Mouse (Mus musculus) urinary bladder, postnatal 36 days (tissue): Measurements from ENCODE around the gene Tbc1d30.

ENCODE experiments used
- DNase-seq, 2 experiments: peaks; one replicate each; pipeline ENCODE4 v3.0.0; 2022; ENCODE audit warnings: low spot score in 2 of 2, mixed read lengths in 1 of 2

Gene Tbc1d30

GRCm38 (mm10) chr10:121314186-121314585 lies 36.9 kb downstream of the Tbc1d30 start:
- DNase-seq = no peak

DNA sequence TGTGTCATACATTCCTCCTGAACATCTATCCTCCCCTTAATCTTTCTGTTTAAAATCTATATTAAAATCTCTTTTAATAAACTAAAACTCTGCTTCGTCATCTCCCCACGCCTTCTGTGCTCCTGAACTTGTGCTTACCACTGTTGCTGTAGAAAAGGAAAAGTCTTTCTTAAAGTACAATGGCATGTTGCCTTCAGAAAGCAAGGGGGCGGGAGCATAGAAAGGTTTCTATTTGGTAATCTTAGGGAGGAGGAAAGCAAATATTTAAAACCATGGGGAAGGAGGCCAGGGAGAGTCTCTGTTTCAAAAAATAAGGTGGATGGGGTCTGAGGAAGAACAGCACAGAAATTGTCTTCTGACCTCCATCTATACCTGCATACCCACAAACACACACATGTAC lies 38.0 kb downstream of the Tbc1d30 start:
- no peak for DNase-seq

GRCm38 (mm10) chr10:121310511-121311221 lies 40.4 kb downstream of the Tbc1d30 start:
- peak; percentile 26 to 52 for DNase-seq

GRCm38 (mm10) chr10:121309801-121310510 lies 41.1 kb downstream of the Tbc1d30 start:
- no peak for DNase-seq

GRCm38 (mm10) chr10:121309123-121309655 lies 41.9 kb downstream of the Tbc1d30 start:
- no peak for DNase-seq

GRCm38 (mm10) chr10:121305441-121305840 lies 45.6 kb downstream of the Tbc1d30 start:
- DNase-seq = no peak

DNA sequence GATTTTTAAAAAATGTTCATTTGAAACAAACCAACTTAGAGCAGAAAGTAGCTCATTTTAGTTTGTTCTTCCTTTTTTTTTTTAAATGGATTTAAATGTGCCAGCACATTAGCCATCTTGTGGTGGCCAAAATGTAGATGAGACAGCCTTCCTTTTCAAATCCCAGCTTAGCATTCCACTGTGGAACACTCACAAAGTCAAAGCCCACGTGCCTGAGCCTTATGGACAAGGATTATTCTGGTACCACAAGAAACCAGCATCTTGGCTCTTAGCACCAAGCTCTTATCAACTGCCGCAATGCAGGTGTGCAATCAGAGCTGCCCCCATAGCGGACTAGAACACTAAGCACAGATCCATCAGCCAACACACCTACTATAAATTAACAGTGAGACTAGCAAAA lies 47.5 kb downstream of the Tbc1d30 start:
- no peak for DNase-seq

DNA sequence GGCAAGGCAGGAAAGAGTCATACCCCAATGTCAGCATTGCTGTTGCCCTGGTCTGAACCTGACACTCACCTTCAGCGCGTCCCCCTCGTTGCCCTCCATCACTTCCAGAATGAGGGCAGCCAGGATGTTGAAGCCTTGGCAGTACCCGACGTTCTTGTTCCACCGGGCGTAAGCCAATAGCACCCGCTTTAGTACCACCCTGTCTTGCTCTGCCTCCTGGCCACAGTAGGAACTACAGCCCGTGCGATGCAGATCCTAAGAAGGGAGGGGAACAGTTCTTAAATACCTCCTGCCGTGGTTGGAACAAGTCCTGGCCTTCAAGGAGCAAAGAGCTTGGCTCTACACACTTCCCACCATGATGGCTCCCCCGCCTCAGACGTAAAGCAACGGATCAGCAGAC lies 49.2 kb downstream of the Tbc1d30 start:
- no peak for DNase-seq

GRCm38 (mm10) chr10:121300659-121301058 lies 50.4 kb downstream of the Tbc1d30 start:
- DNase-seq = no peak

DNA sequence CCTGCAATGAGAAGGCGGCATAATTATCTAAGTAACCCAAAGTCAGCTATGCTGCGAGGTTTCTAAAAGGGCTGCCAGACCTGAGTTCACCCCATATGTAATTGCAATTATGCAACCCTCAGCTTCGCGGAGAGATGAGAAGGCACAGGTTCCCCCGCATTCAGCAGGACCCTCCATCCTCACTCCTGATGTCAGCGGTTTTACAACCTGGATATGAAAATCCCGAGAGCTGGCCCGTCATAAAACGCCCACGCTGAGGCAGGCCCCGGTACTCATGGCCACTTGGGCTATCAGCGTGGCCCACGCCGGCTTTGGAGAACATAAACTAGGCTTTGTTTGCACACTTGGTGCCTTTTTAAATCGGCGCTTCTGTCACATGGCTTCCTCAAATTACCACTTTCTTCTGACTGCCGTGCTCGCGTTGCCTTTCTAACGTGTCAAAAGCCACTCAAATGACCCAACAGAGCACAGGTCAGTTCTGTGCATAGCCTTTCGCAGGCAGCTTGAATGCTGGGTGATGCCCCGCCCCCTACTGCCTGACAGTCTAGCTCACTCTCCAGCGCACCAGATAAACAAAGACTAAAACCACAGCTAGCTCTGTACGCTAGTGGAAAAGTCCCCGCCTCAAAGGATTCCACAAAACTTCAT lies 53.9 kb downstream of the Tbc1d30 start:
- DNase-seq = peak; percentile 20 to 40

DNA sequence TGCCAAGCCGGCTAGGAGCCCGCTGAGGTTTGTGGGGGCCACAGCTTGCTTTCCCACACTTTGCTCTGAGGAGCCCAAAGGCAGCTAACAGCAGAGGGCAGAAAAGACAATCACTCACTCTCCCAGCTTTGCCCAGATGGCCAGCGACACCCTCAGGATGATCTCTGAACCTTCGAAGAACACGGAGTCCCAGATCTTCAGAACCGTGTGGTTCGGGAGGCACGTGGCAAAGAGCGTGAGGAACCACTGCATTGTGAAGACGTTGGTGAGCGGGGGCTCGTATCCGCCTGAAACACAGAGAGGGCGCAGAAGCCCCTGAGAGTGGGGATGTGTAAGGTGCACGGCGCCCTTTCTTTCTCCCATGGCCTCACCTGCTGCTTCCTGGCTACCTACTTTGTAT lies 56.6 kb downstream of the Tbc1d30 start:
- no peak for DNase-seq

DNA sequence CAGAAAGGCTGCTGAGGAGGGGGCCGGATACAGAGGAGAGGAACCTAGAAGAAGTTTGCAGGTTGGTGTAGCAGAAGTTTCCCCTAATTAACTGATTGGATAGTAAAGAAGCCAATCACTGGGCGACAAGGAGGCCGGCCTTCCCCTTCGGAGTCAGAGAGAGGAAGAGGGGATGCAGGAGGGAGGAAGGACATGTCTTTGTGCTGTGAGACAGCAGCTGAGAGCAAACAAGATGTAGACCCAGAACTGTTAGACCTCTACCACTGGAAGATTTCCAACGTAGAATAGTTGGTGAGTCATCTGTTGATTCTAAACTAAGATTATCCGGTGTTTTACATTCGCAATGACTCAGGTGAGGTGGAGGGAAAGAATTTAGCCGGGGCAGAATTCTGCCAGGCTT lies 57.2 kb downstream of the Tbc1d30 start:
- DNase-seq = peak in 1 of 2 experiments; percentile 20

- DNase-seq = no peak
Observed at GRCm38 (mm10) chr10:121291272-121291917, 59.7 kb downstream of the Tbc1d30 start.

DNA sequence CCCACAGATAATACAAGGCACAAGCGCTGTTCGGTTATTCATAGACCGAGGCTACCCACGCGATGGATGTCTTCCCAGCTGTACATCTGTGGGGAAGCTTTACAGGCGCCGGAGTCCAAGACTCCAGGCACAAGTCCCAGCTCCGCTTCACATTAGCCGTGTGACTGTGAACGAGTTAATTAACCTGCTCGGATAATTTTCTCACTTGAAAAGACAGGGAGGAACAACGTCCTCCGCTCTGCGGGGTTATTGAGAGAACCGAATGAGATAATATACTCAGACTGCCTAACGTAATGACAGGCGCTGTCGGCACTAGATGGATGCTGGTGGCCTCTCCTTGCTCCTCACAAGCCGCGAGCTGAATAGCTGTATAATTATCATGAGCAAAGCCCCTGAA lies 60.4 kb downstream of the Tbc1d30 start:
- DNase-seq = no peak

DNA sequence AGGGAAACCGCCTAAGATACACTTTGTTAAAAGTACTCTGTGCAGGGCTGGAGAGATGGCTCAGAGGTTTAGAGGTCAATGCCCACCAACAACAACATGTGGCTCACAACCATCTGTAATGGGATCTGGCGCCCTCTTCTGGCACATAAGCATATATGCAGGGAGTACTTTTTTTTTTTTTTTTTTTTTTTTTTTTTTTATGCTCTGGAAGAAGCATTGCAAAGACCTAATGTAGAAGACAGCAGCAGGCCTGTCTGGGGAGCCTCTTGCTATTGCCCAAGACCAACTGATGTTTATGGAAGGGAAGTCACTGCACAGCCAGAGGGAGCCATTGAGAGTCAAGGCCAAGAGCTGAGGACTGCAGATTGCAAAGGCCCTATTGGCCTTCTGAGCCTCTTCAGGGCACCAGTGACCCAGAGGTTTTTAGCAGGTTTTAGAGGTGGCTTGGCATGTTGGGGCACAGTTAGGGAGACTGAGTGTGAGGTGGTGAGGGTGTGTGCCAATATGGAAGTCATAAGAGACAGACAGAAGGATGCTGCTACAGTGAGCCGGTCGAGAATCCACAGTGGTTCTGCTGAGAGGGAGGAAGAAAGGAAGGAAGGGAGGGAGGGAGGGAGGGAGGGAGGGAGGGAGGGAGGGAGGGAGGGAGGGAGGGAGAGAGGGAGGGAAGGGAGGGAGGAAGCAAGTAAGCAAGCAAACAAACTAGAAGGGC lies 61.0 kb downstream of the Tbc1d30 start:
- no peak for DNase-seq

DNA sequence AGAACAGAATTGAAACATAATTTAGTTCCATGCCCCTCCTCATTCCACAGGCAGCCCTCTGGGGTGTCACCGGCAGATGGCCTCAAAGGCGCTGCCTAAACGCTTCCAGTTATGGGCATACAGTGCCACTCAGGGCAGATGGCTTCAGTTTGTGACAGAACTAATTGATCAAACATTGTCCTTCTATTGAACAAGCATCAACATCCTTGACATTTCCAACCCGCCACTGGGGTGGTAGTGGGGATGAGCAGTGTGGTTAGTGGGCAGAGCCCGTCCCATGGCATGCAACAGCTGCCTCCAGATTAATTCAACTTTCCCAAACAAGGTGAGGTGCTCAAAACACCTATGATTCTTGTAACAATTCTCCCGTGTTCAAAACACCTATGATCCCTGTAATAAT lies 68.2 kb downstream of the Tbc1d30 start:
- no peak for DNase-seq

DNA sequence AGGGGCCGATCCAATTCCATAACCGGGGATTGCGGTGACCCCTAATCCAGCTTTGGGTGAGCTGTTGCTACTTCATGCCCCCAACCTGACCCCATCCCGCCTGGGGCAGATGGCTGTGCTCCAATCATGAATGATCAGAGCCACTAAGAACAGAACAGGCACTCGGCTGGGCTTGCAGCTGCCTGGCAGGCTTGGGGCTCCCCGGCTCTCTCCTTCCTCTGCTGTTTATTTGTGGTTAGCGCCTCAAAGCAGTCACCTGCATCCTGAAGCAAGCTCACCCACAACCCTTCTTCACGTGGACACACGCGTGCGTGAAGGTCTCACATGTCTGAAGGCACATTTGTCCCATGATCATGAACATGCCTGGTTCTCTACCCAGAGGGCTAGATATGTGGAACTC lies 68.6 kb downstream of the Tbc1d30 start:
- no peak for DNase-seq

DNA sequence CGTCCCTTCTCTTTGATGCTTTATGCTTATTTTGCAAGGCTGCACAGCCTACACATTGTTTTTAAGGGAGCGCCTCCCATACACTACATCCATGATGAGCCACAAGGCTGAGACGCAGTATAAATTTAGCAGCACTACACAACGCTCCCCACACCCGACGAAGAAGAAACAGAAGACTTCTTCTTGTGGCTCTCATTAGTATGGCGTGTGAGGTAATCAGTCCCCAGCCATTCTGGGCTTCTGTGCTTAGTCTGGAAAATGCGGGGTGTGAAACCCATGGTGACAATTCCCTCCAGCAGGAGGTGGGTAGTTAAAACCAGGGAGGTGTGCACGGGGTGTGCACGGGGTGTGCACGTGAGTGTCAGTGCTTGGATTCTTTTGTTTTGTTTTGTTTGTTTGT lies 70.1 kb downstream of the Tbc1d30 start:
- DNase-seq = no peak

GRCm38 (mm10) chr10:121277022-121277471 lies 74.0 kb downstream of the Tbc1d30 start:
- DNase-seq = no peak

GRCm38 (mm10) chr10:121274964-121275363 lies 76.1 kb downstream of the Tbc1d30 start:
- DNase-seq = no peak

- DNase-seq = no peak
Observed at GRCm38 (mm10) chr10:121271002-121271401, 80.1 kb downstream of the Tbc1d30 start.
